Mouse (Mus musculus) hindbrain, embryonic 15.5 days (tissue): ENCODE results near the gene 1700025C18Rik. TPM values are rescaled to one million over a fixed set of nuclear protein-coding genes. Genes with fewer than 3 reads are reported as not detected.
A peak's percentile ranks its signal among the peaks of the same experiment; 100 is the strongest.

Experiments used
- ATAC-seq: fragments of 200-750 bp; cut with Nextera tagmentation; 2 replicates; pipeline ENCODE4 v1.8.0; 2017; ENCODE audit warnings: low read depth, moderate number of reproducible peaks, moderate TSS enrichment; ENCODE audit not compliant: low FRiP score
- H3K27ac ChIP-seq: fragments of 300-500 bp; sonication (generic); replicated peaks from 2 replicates; pipeline ENCODE4 v1.5.1; 2015; ENCODE audit warnings: mild to moderate bottlenecking, inconsistent platforms
- H3K27me3 ChIP-seq: fragments of 300-500 bp; sonication (generic); 2 replicates; pipeline ENCODE4 v1.6.1; 2015; ENCODE audit warnings: control low read depth, inconsistent platforms
- H3K36me3 ChIP-seq: fragments of 300-500 bp; sonication (generic); 2 replicates; pipeline ENCODE4 v1.6.1; 2015; ENCODE audit warnings: control low read depth, inconsistent platforms
- H3K4me1 ChIP-seq: fragments of 300-500 bp; sonication (generic); replicated peaks from 2 replicates; pipeline ENCODE4 v1.6.1; 2015; ENCODE audit warnings: control low read depth, inconsistent platforms
- H3K4me2 ChIP-seq: fragments of 300-500 bp; sonication (generic); 2 replicates; pipeline ENCODE4 v1.6.1; 2015; ENCODE audit warnings: moderate library complexity, mild to moderate bottlenecking, inconsistent platforms
- H3K4me3 ChIP-seq: fragments of 300-500 bp; sonication (generic); 2 replicates; pipeline ENCODE4 v1.5.1; 2015; ENCODE audit warnings: mild to moderate bottlenecking, inconsistent platforms
- H3K9ac ChIP-seq: fragments of 300-500 bp; sonication (generic); 2 replicates; pipeline ENCODE4 v1.6.1; 2015; ENCODE audit warnings: inconsistent platforms
- H3K9me3 ChIP-seq: fragments of 300-500 bp; sonication (generic); 2 replicates; pipeline ENCODE4 v1.6.1; 2016; ENCODE audit warnings: control low read depth, inconsistent platforms
- whole genome bisulfite sequencing: fragments of 180-500 bp; shearing (Covaris S2); methylation state at CpG from one replicate; pipeline ENCODE4 v1.1.7; 2015; 5-methylcytosine and 5-hydroxymethylcytosine counted together
- polyA plus RNA-seq: library from polyadenylated mRNA; unstranded; fragments of >200 nt; fragmentation: Nextera tagmentation; extraction: Ambion mirVana; gene quantifications from 2 replicates; pipeline ENCODE4 v1.2.1, GENCODE M21; 2015

Gene 1700025C18Rik
- not detected in 2 replicates for polyA plus RNA-seq

DNA sequence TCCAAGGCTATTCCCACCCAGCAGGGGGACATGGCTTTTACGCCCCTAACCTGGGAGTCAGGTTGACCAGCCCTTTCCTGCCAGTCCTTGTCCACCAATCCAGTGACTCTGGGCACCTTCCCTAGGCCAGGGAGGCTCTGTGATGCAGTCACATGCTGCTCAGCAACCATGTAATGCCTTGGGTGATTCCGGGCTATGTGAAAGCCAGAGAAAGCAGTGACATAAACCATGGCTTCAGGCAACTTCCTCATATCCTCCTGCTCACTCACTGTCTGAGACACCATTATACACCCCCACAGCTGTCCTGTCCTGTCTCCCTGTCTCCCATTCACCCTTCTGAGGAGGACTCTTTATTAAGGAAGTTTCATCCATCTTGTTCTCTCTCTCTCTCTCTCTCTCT, at the start of gene 1700025C18Rik:
Gene 1700025C18Rik (minus strand): TSS at position 101 of the 400 bp plus-strand sequence.
- Histone ChIP-seq H3K27me3 (no peaks in the 10 kb centered on the region), H3K9ac (no peak within 1 kb of the TSS), H3K36me3 (no peaks in the 10 kb centered on the region), H3K4me1 (peaks cover 13% of the 10 kb centered on the region), H3K9me3 (no peaks in the 10 kb centered on the region), H3K4me3 (no peak within 1 kb of the TSS), H3K4me2 (no peak within 1 kb of the TSS), H3K27ac (no peak within 1 kb of the TSS)
- ATAC-seq: no peak
- 77% methylated on average over 2 of the region's 2 CpGs for WGBS

DNA sequence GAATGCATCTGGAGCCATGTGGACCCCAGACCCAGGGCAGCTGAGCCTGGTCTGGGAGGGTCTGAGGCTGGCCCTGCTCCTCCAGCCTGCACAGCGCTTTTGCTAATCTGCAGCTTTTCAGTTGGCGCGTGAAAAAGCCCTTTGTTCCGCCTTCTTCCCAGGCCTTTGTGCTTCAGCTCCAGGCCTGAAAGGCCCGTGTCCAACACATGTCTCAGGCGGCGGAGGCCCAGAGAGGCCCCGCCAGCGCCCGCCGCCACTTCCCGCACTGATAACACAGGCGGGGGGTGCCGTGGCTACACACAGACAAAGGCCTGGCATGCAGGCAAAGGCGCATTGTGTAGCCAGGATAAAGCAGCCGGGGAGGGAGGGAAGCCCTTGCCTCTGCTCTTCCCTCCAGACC, 45.5 kb upstream of the 1700025C18Rik start:
- H3K4me3 ChIP-seq: no peak overlapping the region
- H3K9me3 ChIP-seq: no peaks in the 10 kb centered on the region
- no peaks in the 10 kb centered on the region for H3K27me3 ChIP-seq
- H3K4me1 ChIP-seq: peaks cover 48% of the 10 kb centered on the region
- peak overlapping the region; percentile 56 for H3K27ac ChIP-seq
- no peak overlapping the region for H3K4me2 ChIP-seq
- no peaks in the 10 kb centered on the region for H3K36me3 ChIP-seq
- no peak overlapping the region for H3K9ac ChIP-seq
- peak; percentile 48 for ATAC-seq
- WGBS: 9% methylated on average over 16 of the region's 16 CpGs

GRCm38 (mm10) chr2:165133566-165133965, 43.0 kb upstream of the 1700025C18Rik start:
- Histone ChIP-seq H3K4me3 (no peak overlapping the region), H3K27me3 (no peaks in the 10 kb centered on the region), H3K9me3 (no peaks in the 10 kb centered on the region), H3K36me3 (no peaks in the 10 kb centered on the region), H3K4me1 (peaks cover 42% of the 10 kb centered on the region), H3K4me2 (peak overlapping the region; percentile 7; the same call in 1 of the 2 replicates), H3K9ac (no peak overlapping the region; the same call in 1 of the 2 replicates), H3K27ac (peak overlapping the region; percentile 47)
- WGBS: 2% methylated on average over 15 of the region's 15 CpGs
- ATAC-seq: peak; percentile 40

GRCm38 (mm10) chr2:165131428-165131827, 40.9 kb upstream of the 1700025C18Rik start:
- 0 out of 2 replicates have a peak, but pooled peaks have one; percentile 35 for ATAC-seq

GRCm38 (mm10) chr2:165129189-165129588, 38.6 kb upstream of the 1700025C18Rik start:
- H3K9ac ChIP-seq: no peak overlapping the region
- peaks cover 34% of the 10 kb centered on the region for H3K4me1 ChIP-seq
- no peaks in the 10 kb centered on the region for H3K27me3 ChIP-seq
- ATAC-seq: 0 out of 2 replicates have a peak, but pooled peaks have one; percentile 23
- WGBS: 50% methylated on average over 4 of the region's 4 CpGs
- no peak overlapping the region for H3K27ac ChIP-seq
- no peaks in the 10 kb centered on the region for H3K9me3 ChIP-seq
- no peaks in the 10 kb centered on the region for H3K36me3 ChIP-seq
- no peak overlapping the region for H3K4me3 ChIP-seq
- no peak overlapping the region for H3K4me2 ChIP-seq

More at GRCm38 (mm10) chr2:165131428-165131827, 40.9 kb upstream of the 1700025C18Rik start:
- Histone ChIP-seq H3K36me3 (no peaks in the 10 kb centered on the region), H3K27ac (no peak overlapping the region), H3K4me3 (no peak overlapping the region), H3K4me1 (peaks cover 42% of the 10 kb centered on the region), H3K9me3 (no peaks in the 10 kb centered on the region), H3K4me2 (no peak overlapping the region), H3K27me3 (no peaks in the 10 kb centered on the region), H3K9ac (no peak overlapping the region)
- WGBS: 6% methylated on average over 12 of the region's 12 CpGs

- Histone ChIP-seq H3K9ac (no peak overlapping the region), H3K36me3 (no peaks in the 10 kb centered on the region), H3K27ac (peak overlapping the region; percentile 69), H3K4me2 (no peak overlapping the region), H3K9me3 (no peaks in the 10 kb centered on the region), H3K4me1 (peaks cover 21% of the 10 kb centered on the region), H3K4me3 (no peak overlapping the region), H3K27me3 (no peaks in the 10 kb centered on the region)
- 16% methylated on average over 10 of the region's 10 CpGs for WGBS
- ATAC-seq: no peak
Observed at GRCm38 (mm10) chr2:165126896-165127562, 36.5 kb upstream of the 1700025C18Rik start.

- no peak overlapping the region for H3K4me2 ChIP-seq
- 29% methylated on average over 10 of the region's 10 CpGs for WGBS
- no peaks in the 10 kb centered on the region for H3K36me3 ChIP-seq
- no peaks in the 10 kb centered on the region for H3K9me3 ChIP-seq
- no peaks in the 10 kb centered on the region for H3K27me3 ChIP-seq
- no peak overlapping the region for H3K27ac ChIP-seq
- ATAC-seq: no peak
- no peak overlapping the region for H3K9ac ChIP-seq
- peaks cover 14% of the 10 kb centered on the region for H3K4me1 ChIP-seq
- H3K4me3 ChIP-seq: no peak overlapping the region
Observed at GRCm38 (mm10) chr2:165121206-165121840, 30.8 kb upstream of the 1700025C18Rik start.

DNA sequence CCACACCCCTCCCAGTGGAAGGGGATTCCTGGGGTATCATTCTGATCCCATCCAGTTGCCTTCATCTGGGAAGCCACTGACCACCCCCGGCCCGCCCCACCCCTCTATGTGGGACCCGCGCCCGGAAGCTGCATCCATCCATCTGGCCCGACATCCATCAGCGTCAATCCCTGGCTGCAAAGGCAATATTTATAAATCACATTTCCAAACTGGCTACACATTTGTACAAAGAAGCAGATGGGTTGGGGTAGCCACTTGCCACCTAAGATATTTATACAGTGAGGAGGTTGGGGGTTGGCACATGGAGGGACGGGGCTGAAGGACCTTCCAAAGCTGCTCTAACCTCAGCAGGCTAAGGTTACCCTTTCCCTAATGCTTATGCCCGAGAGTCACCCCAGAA, 30.2 kb upstream of the 1700025C18Rik start:
- H3K9ac ChIP-seq: no peak overlapping the region
- 0 out of 2 replicates have a peak, but pooled peaks have one; percentile 23 for ATAC-seq
- 51% methylated on average over 9 of the region's 9 CpGs for WGBS
- no peak overlapping the region for H3K4me3 ChIP-seq
- H3K4me1 ChIP-seq: peaks cover 14% of the 10 kb centered on the region
- H3K36me3 ChIP-seq: no peaks in the 10 kb centered on the region
- H3K4me2 ChIP-seq: no peak overlapping the region
- no peaks in the 10 kb centered on the region for H3K9me3 ChIP-seq
- no peak overlapping the region for H3K27ac ChIP-seq
- no peaks in the 10 kb centered on the region for H3K27me3 ChIP-seq

DNA sequence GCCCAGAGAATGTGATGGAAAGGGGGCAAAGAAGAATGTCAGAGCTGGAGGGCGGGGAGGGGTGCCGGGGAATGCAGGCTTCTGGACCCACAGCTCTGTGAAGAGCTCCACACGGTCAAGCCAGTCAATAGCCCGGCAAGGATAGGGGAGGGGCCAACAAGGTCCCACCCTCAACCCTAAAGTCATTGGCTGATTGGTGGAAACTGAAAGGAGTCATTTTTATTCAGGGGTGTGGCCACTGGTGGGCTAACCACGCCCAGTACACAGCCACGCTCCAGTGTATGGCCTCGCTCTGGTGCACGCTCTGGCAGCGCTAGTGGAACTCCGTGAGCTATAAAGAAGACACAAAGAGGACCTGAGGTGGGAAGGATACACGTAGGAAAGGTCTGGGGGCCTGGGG, 23.2 kb upstream of the 1700025C18Rik start:
- H3K4me3 ChIP-seq: no peak overlapping the region
- no peak overlapping the region for H3K27ac ChIP-seq
- no peak overlapping the region for H3K4me2 ChIP-seq
- no peaks in the 10 kb centered on the region for H3K36me3 ChIP-seq
- H3K4me1 ChIP-seq: peaks cover 15% of the 10 kb centered on the region
- no peaks in the 10 kb centered on the region for H3K9me3 ChIP-seq
- ATAC-seq: peak; percentile 32; the same call in 1 of the 2 replicates
- WGBS: 29% methylated on average over 11 of the region's 11 CpGs
- no peak overlapping the region for H3K9ac ChIP-seq
- H3K27me3 ChIP-seq: peaks cover 41% of the 10 kb centered on the region

- WGBS: 1% methylated on average over 54 of the region's 54 CpGs
- Histone ChIP-seq H3K9me3 (no peaks in the 10 kb centered on the region), H3K27ac (no peak overlapping the region), H3K9ac (no peak overlapping the region), H3K4me2 (peak overlapping the region; percentile 36), H3K4me3 (0 out of 2 replicates have a peak overlapping the region, but pooled peaks have one; percentile 15), H3K4me1 (peaks cover 15% of the 10 kb centered on the region), H3K36me3 (no peaks in the 10 kb centered on the region), H3K27me3 (peaks cover 41% of the 10 kb centered on the region)
- peak; percentile 29 for ATAC-seq
Observed at GRCm38 (mm10) chr2:165112149-165112548, 21.6 kb upstream of the 1700025C18Rik start.

GRCm38 (mm10) chr2:165106585-165106984, 16.0 kb upstream of the 1700025C18Rik start:
- peak; percentile 16; the same call in 1 of the 2 replicates for ATAC-seq
- Histone ChIP-seq H3K27ac (no peak overlapping the region), H3K27me3 (peaks cover 13% of the 10 kb centered on the region), H3K9ac (no peak overlapping the region), H3K4me1 (peaks cover 19% of the 10 kb centered on the region), H3K36me3 (no peaks in the 10 kb centered on the region), H3K9me3 (no peaks in the 10 kb centered on the region), H3K4me3 (no peak overlapping the region), H3K4me2 (no peak overlapping the region)
- WGBS: 10% methylated on average over 18 of the region's 18 CpGs

- no peak overlapping the region for H3K4me3 ChIP-seq
- WGBS: 43% methylated on average over 16 of the region's 16 CpGs
- H3K9ac ChIP-seq: no peak overlapping the region
- no peaks in the 10 kb centered on the region for H3K36me3 ChIP-seq
- 0 out of 2 replicates have a peak, but pooled peaks have one; percentile 8 for ATAC-seq
- H3K9me3 ChIP-seq: no peaks in the 10 kb centered on the region
- H3K27ac ChIP-seq: no peak overlapping the region
- H3K27me3 ChIP-seq: peaks cover 4% of the 10 kb centered on the region
- peaks cover 23% of the 10 kb centered on the region for H3K4me1 ChIP-seq
- no peak overlapping the region for H3K4me2 ChIP-seq
Observed at GRCm38 (mm10) chr2:165105513-165106079, 15.0 kb upstream of the 1700025C18Rik start.
